Mouse (Mus musculus) left cerebral cortex, postnatal 10 days (tissue): ENCODE measurements at regions not wholly inside any gene's neighbourhood (a gene's known extent, or its start where the extent isn't known, plus 50 kb on each side); places are given as distances from the start of the nearest gene placed in this dataset.

Experiments used
- DNase-seq, 2 experiments: peaks; one replicate each; pipeline ENCODE4 v3.0.0; 2021 to 2022; ENCODE audit warnings: low spot score in 2 of 2, mixed read lengths in 1 of 2; ENCODE audit errors: extremely low spot score in 1 of 2
- intact Hi-C: fragments of 180-260 bp; cut with DNase I; formaldehyde crosslinking; loops from one replicate; pipeline ENCODE4 v1.15.1; 2025

GRCm38 (mm10) chr13:52065274-52065673 lies 218.8 kb downstream of the Gadd45g start:
- intact Hi-C loops: no loop called here
- DNase-seq: no peak

- DNase-seq: no peak
- intact Hi-C loops: no loop called here
These were observed 219.2 kb downstream of the Gadd45g start for GRCm38 (mm10) chr13:52065720-52066119.

GRCm38 (mm10) chr13:52067048-52067447 lies 220.6 kb downstream of the Gadd45g start:
- intact Hi-C loops: no loop called here
- no peak for DNase-seq

GRCm38 (mm10) chr13:52068886-52069439 lies 222.5 kb downstream of the Gadd45g start:
- DNase-seq: no peak
- intact Hi-C loops: no loop called here

- DNase-seq: no peak
- intact Hi-C loops: no loop called here
These were observed 223.2 kb downstream of the Gadd45g start for GRCm38 (mm10) chr13:52069714-52070113.

GRCm38 (mm10) chr13:52070731-52071663 lies 224.5 kb downstream of the Gadd45g start:
- DNase-seq: no peak
- intact Hi-C loops: no loop called here

- intact Hi-C loops: no loop called here
- peak in 1 of 2 experiments; percentile 30 for DNase-seq
These were observed 231.1 kb downstream of the Gadd45g start for GRCm38 (mm10) chr13:52077616-52078015.

- peak in 1 of 2 experiments; percentile 55 for DNase-seq
- intact Hi-C loops: no loop called here
These were observed 232.1 kb downstream of the Gadd45g start for GRCm38 (mm10) chr13:52078561-52078960.

GRCm38 (mm10) chr13:52079678-52080246 lies 233.3 kb downstream of the Gadd45g start:
- intact Hi-C loops: no loop called here

GRCm38 (mm10) chr13:52083601-52084455 lies 237.3 kb downstream of the Gadd45g start:
- intact Hi-C loops: no loop called here
- no peak for DNase-seq

More at GRCm38 (mm10) chr13:52079678-52080246, 233.3 kb downstream of the Gadd45g start:
- DNase-seq: peak; percentile 30 to 44

- no peak for DNase-seq
- intact Hi-C loops: no loop called here
These were observed 238.6 kb downstream of the Gadd45g start for GRCm38 (mm10) chr13:52085110-52085509.

- intact Hi-C loops: no loop called here
These were observed 241.8 kb downstream of the Gadd45g start for GRCm38 (mm10) chr13:52088319-52088718.

GRCm38 (mm10) chr13:52090365-52090764 lies 243.9 kb downstream of the Gadd45g start:
- DNase-seq: no peak
- intact Hi-C loops: loop anchor here (2.0 kb wide), 1 partner anchor 62 kb away; no protein-coding TSS in a partner anchor

More at GRCm38 (mm10) chr13:52088319-52088718, 241.8 kb downstream of the Gadd45g start:
- no peak for DNase-seq

- DNase-seq: no peak
- intact Hi-C loops: no loop called here
These were observed 248.3 kb downstream of the Gadd45g start for GRCm38 (mm10) chr13:52094785-52095184.

GRCm38 (mm10) chr13:52096506-52096905 lies 250.0 kb downstream of the Gadd45g start:
- intact Hi-C loops: no loop called here
- no peak for DNase-seq

- DNase-seq: no peak
- intact Hi-C loops: no loop called here
These were observed 259.6 kb downstream of the Gadd45g start for GRCm38 (mm10) chr13:52105989-52106642.

- intact Hi-C loops: no loop called here
- DNase-seq: no peak
These were observed 262.0 kb downstream of the Gadd45g start for GRCm38 (mm10) chr13:52108349-52108921.
